Mouse (Mus musculus): ENCODE data around the gene Tbc1d4.

DNA sequence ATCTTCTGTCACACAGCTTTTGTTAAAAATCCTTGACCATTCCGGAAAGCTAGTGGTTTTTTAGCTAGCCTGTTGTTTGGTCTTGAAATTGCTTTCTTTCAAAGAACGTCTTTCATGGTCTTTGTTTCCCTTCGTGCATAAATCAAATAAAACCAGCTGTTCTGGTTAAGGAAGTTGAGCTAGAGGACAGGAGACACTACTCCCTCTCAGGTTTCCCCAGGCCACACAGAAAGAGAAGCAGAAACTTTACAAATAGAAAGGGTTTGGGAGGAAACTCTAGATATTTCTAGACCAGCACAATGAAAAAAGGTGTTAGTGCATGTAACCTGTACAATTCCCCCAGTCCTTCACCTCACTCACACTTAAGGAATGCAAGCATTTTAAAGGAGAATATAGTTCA, 33.3 kb downstream of the Tbc1d4 start:
- TF ChIP-seq POLR2A (IDR thresholded peaks at IDR 0.05; ENCODE audit: borderline replicate concordance, low read depth, low read length) (no peak), CTCF (IDR thresholded peaks at IDR 0.05; ENCODE audit: low read depth, low read length) (no peak)

Data from bone marrow macrophage, adult 2 months (primary cell).